Mouse (Mus musculus) small intestine, adult 2 months (tissue): ENCODE results near the gene Bco2. TPM values are rescaled to one million over a fixed set of nuclear protein-coding genes. Genes with fewer than 3 reads are reported as not detected.

ENCODE experiments used
- H3K27ac ChIP-seq: fragments of 200-500 bp; 2 replicates; pipeline ENCODE4 v1.5.1; 2012; ENCODE audit warnings: low read depth, low read length, control low read depth, inconsistent platforms; ENCODE audit not compliant: insufficient read depth
- H3K27me3 ChIP-seq: fragments of 200-500 bp; 2 replicates; pipeline ENCODE4 v1.6.1; 2012; ENCODE audit warnings: mild to moderate bottlenecking, moderate library complexity, low read length, inconsistent platforms; ENCODE audit not compliant: control insufficient read depth, insufficient read depth
- H3K36me3 ChIP-seq: fragments of 200-500 bp; 2 replicates; pipeline ENCODE4 v1.6.1; 2012; ENCODE audit warnings: mild to moderate bottlenecking, low read length, control low read depth, inconsistent platforms; ENCODE audit not compliant: control insufficient read depth, insufficient read depth
- H3K4me1 ChIP-seq: fragments of 200-500 bp; 2 replicates; pipeline ENCODE4 v1.6.1; 2012; ENCODE audit warnings: low read length, inconsistent platforms, mixed read lengths; ENCODE audit not compliant: control insufficient read depth, insufficient read depth, insufficient read length
- H3K4me3 ChIP-seq: fragments of 200-500 bp; 2 replicates; pipeline ENCODE4 v1.5.1; 2012; ENCODE audit warnings: low read depth, mild to moderate bottlenecking, control low read depth, inconsistent platforms, low read length, moderate library complexity
- CTCF ChIP-seq: fragments of 200-500 bp; IDR thresholded peaks from 2 replicates; pipeline ENCODE4 v1.5.1; 2012; ENCODE audit warnings: low read depth, mild to moderate bottlenecking, control low read depth, inconsistent platforms, low read length, moderate library complexity, mixed read lengths; ENCODE audit not compliant: insufficient replicate concordance, insufficient read length; ENCODE audit errors: extremely low read depth
- POLR2A ChIP-seq: fragments of 200-500 bp; IDR thresholded peaks from 2 replicates; pipeline ENCODE4 v1.6.1; 2012; ENCODE audit warnings: low read depth, mild to moderate bottlenecking, control low read depth, inconsistent platforms, low read length, moderate library complexity
- WGBS: fragments of 180-500 bp; shearing (Covaris S2); methylation state at CpG from one replicate; pipeline ENCODE4 v1.1.7; 2018; 5-methylcytosine and 5-hydroxymethylcytosine counted together
- polyA plus RNA-seq: library from polyadenylated mRNA; depleted of rRNA; stranded (reverse); fragments of >200 nt; gene quantifications from 2 replicates; pipeline ENCODE4 v1.2.3, GENCODE M21; 2012; rRNA removed

Bco2 gene
- polyA plus RNA-seq, 1 experiment: 8.5 TPM

DNA sequence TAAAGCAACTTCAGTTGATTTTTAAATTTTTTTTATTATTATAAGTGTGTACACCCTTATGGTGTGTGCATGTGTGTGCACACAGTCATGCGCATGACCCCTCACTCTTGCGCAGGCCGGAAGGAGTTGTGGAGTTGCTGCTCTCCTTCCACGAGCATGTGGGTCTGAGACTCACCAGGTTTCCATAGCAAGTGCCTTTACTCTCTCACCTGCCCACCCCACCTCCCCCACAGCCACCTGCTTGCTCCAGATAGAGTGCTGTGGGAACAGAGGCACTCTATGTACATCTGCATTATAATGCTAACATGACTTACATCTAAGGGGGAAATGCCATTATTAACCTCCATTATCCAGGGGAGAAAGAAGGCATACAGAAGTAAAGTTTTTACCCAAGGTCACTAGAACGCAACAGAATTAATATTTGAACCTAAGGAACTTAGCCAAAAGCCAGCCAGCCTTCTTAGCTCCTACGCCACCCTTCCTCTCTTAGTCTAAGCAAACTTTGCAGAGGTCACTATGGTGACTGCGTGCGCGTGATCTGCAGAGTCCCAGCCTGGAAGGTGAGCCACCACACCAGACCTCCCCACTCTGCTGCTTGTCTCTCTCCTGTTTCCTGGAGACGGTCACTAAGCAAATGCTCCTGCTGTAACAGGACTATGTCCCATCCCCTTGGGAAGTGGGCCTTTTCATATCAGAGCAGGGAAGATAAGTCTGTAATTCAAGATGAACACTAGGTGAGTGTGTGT, 59.4 kb downstream of the Bco2 start:
- no peaks in the 10 kb centered on the region; the same call in 1 of the 2 replicates for H3K4me1 ChIP-seq
- no peaks in the 10 kb centered on the region for H3K27me3 ChIP-seq
- no peaks in the 10 kb centered on the region for H3K36me3 ChIP-seq
- TF ChIP-seq POLR2A (no peak), CTCF (no peak)
- 85% methylated on average over 10 of the region's 10 CpGs for WGBS
- H3K4me3 ChIP-seq: no peak overlapping the region
- H3K27ac ChIP-seq: no peak overlapping the region

GRCm38 (mm10) chr9:50494311-50494710, 60.7 kb downstream of the Bco2 start, which contains the start of gene Plet1:
TSS of gene Plet1 (plus strand) at chr9:50494525.
- Histone ChIP-seq H3K36me3 (no peaks in the 10 kb centered on the region), H3K4me3 (no peak within 1 kb of the TSS), H3K27me3 (no peaks in the 10 kb centered on the region), H3K4me1 (no peaks in the 10 kb centered on the region; the same call in 1 of the 2 replicates), H3K27ac (no peak within 1 kb of the TSS)
- TF ChIP-seq POLR2A: no peak
- TF ChIP-seq CTCF: no peak
- WGBS: 65% methylated on average over 6 of the region's 6 CpGs

GRCm38 (mm10) chr9:50493777-50494176, 61.2 kb downstream of the Bco2 start:
- H3K36me3 ChIP-seq: no peaks in the 10 kb centered on the region
- no peak for TF ChIP-seq POLR2A
- no peak for TF ChIP-seq CTCF
- no peaks in the 10 kb centered on the region for H3K27me3 ChIP-seq
- no peak overlapping the region for H3K27ac ChIP-seq
- no peaks in the 10 kb centered on the region; the same call in 1 of the 2 replicates for H3K4me1 ChIP-seq
- H3K4me3 ChIP-seq: no peak overlapping the region
- 74% methylated on average over 2 of the region's 2 CpGs for WGBS

- no peak overlapping the region for H3K4me3 ChIP-seq
- TF ChIP-seq CTCF (no peak), POLR2A (no peak)
- 77% methylated on average over 2 of the region's 2 CpGs for WGBS
Observed at GRCm38 (mm10) chr9:50491531-50492045, 63.4 kb downstream of the Bco2 start.

DNA sequence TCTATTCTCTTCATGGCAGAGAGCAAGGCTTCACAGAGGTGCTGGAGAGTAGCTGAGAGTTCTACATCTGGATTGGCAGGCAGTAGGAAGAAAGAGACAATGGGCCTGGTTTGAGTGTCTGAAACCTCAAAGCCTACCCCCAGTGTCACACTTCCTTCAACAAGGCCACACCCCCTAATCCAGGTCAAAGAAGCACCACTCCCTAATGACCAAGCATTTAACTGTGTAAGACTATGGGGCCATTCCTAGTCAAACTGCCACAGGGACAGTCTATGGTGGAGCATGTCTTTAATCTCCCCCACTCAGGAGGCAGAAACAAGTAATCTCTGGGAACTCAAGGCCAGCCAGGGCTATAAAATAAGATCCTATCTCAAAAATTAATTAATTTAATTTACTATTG, 64.1 kb downstream of the Bco2 start:
- H3K4me3 ChIP-seq: no peak overlapping the region
- H3K4me1 ChIP-seq: no peaks in the 10 kb centered on the region; the same call in 1 of the 2 replicates
- no peak overlapping the region for H3K27ac ChIP-seq
- no peaks in the 10 kb centered on the region for H3K27me3 ChIP-seq
- TF ChIP-seq POLR2A (no peak), CTCF (no peak)
- no peaks in the 10 kb centered on the region for H3K36me3 ChIP-seq

More at GRCm38 (mm10) chr9:50491531-50492045, 63.4 kb downstream of the Bco2 start:
- Histone ChIP-seq H3K4me1 (no peaks in the 10 kb centered on the region; the same call in 1 of the 2 replicates), H3K27me3 (no peaks in the 10 kb centered on the region), H3K36me3 (no peaks in the 10 kb centered on the region), H3K27ac (no peak overlapping the region)

DNA sequence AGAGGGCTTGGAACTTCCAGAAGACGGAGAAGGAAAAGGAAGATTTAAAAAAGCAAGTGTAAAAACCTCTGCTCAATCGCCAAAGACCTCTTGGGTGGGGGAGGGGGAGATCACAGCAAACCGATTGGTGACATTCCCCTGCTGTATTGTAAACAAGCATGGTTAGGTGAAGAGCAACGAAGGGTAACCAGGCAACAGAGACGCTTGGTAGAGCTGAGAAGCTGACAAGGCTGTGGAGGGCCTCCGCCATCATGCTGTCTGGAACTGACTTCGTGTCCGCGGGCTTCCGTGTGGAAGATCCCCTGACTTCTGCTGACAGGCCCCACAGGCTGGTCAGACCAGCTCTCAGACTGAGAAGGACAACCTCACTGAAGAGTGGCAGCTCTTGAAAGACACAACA, 69.5 kb downstream of the Bco2 start:
- TF ChIP-seq POLR2A (no peak), CTCF (no peak)

More for the DNA sequence above, 69.5 kb downstream of the Bco2 start:
- Histone ChIP-seq H3K36me3 (no peaks in the 10 kb centered on the region), H3K27me3 (no peaks in the 10 kb centered on the region), H3K4me3 (no peak overlapping the region), H3K4me1 (0 out of 2 replicates have a peak, but pooled peaks cover 2% of the 10 kb centered on the region), H3K27ac (no peak overlapping the region)
- WGBS: 25% methylated on average over 10 of the region's 10 CpGs

Other genes with a start within 250 kb of the Bco2 start
- gene Rpl10-ps3, start 210.2 kb downstream of the Bco2 start, polyA plus RNA-seq: 4.6 and 4.8 TPM in 2 replicates
- gene Plet1, start 60.7 kb downstream of the Bco2 start, polyA plus RNA-seq: 2.5 and 23.9 TPM in 2 replicates
- 10.4 and 14.9 TPM in 2 replicates for gene Pts, start 26.5 kb downstream of the Bco2 start, polyA plus RNA-seq
- gene Il18, start 354 bp downstream of the Bco2 start, polyA plus RNA-seq: 5.7 and 11.2 TPM in 2 replicates
- gene Tex12, start 6.1 kb upstream of the Bco2 start, polyA plus RNA-seq: 0.10 TPM in 1 of 2 replicates, not detected in the other
- gene Sdhd, start 48.6 kb upstream of the Bco2 start, polyA plus RNA-seq: 307 and 325 TPM in 2 replicates
- gene Timm8b, start 48.7 kb upstream of the Bco2 start, polyA plus RNA-seq: 93.7 and 98.1 TPM in 2 replicates
- gene Pih1d2, start 62.1 kb upstream of the Bco2 start, polyA plus RNA-seq: 0.28 TPM in 2 replicates
- 1.2 and 1.6 TPM in 2 replicates for gene Nkapd1, start 62.3 kb upstream of the Bco2 start, polyA plus RNA-seq
- 5.3 and 10.2 TPM in 2 replicates for gene Dlat, start 104.6 kb upstream of the Bco2 start, polyA plus RNA-seq
- gene Dixdc1, start 184.3 kb upstream of the Bco2 start, polyA plus RNA-seq: 0.57 and 0.75 TPM in 2 replicates
- gene 2310030G06Rik, start 191.4 kb upstream of the Bco2 start, polyA plus RNA-seq: 7.6 and 15.0 TPM in 2 replicates
- 16.7 and 23.1 TPM in 2 replicates for gene Cryab, start 196.1 kb upstream of the Bco2 start, polyA plus RNA-seq
- 3.5 and 7.6 TPM in 2 replicates for gene Hspb2, start 197.2 kb upstream of the Bco2 start, polyA plus RNA-seq
- gene Fdxacb1, start 213.1 kb upstream of the Bco2 start, polyA plus RNA-seq: 2.4 and 2.6 TPM in 2 replicates
- gene Alg9, start 219.8 kb upstream of the Bco2 start, polyA plus RNA-seq: 13.2 and 17.6 TPM in 2 replicates
- gene 1110032A03Rik, start 220.3 kb upstream of the Bco2 start, polyA plus RNA-seq: 12.6 and 20.7 TPM in 2 replicates